Mouse (Mus musculus) neutrophil, adult 5-6 weeks (primary cell): ENCODE data around the gene Cbarp. TPM values are rescaled to one million over a fixed set of nuclear protein-coding genes. Genes with fewer than 3 reads are reported as not detected.
A peak's percentile ranks its signal among the peaks of the same experiment; 100 is the strongest.

Experiments
- ATAC-seq: fragments of 151-379, 151-347 bp; 2 replicates; pipeline ENCODE4 v1.8.0; 2017; ENCODE audit warnings: mild to moderate bottlenecking, moderate TSS enrichment; ENCODE audit not compliant: insufficient number of reproducible peaks, poor library complexity, low FRiP score, severe bottlenecking; ENCODE audit errors: extremely low read depth
- total RNA-seq: library from RNA; stranded (forward); fragments of 200-1000 nt; gene quantifications from 2 replicates; pipeline ENCODE4 v1.2.3, GENCODE M21; 2017

The Cbarp gene
- total RNA-seq, 1 experiment from 2014 or later: 1.6 TPM

DNA sequence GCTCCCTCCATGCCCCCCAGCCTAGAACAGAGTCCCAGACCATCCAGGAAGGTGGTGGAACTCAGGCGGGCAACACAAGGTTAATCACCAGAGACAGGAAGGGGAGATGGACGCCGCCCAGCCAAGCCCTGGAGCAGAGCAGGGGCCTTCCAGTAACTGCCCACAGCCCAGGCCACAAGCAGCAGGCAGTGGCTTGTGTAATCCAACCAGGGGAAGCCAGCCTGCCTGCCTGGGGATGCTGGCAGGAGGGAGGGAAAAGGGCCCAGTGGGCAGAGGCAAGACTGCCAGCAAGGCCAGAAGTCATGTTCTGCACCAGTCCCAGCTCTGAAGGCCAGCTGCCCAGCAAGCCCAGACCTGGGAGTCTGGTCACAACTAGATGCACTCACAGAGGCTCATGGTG lies 53.8 kb downstream of the Cbarp start:
- ATAC-seq: peak; percentile 54

GRCm38 (mm10) chr10:80084817-80085487 lies 55.7 kb downstream of the Cbarp start:
- ATAC-seq: no peak

GRCm38 (mm10) chr10:80081075-80081474 lies 59.6 kb downstream of the Cbarp start:
- ATAC-seq: no peak

Other genes starting within 250 kb of the Cbarp start
- not detected in 2 replicates for gene Cfd, start 250.0 kb downstream of the Cbarp start, total RNA-seq
- gene Med16, start 231.9 kb downstream of the Cbarp start, total RNA-seq: 14.0 and 15.0 TPM in 2 replicates
- not detected in 2 replicates for gene Gm26602, start 230.0 kb downstream of the Cbarp start, total RNA-seq
- 1.4 and 2.4 TPM in 2 replicates for gene Kiss1r, start 223.9 kb downstream of the Cbarp start, total RNA-seq
- 147 and 149 TPM in 2 replicates for gene R3hdm4, start 219.6 kb downstream of the Cbarp start, total RNA-seq
- gene Arid3a, start 213.8 kb downstream of the Cbarp start, total RNA-seq: 58.8 and 68.0 TPM in 2 replicates
- 11.4 and 15.9 TPM in 2 replicates for gene Wdr18, start 180.7 kb downstream of the Cbarp start, total RNA-seq
- not detected in 2 replicates for gene Grin3b, start 170.1 kb downstream of the Cbarp start, total RNA-seq
- gene Tmem259, start 156.5 kb downstream of the Cbarp start, total RNA-seq: 80.7 and 81.4 TPM in 2 replicates
- 284 and 308 TPM in 2 replicates for gene Cnn2, start 152.3 kb downstream of the Cbarp start, total RNA-seq
- gene Abca7, start 144.3 kb downstream of the Cbarp start, total RNA-seq: 45.9 and 53.7 TPM in 2 replicates
- 695 and 736 TPM in 2 replicates for gene Arhgap45, start 124.2 kb downstream of the Cbarp start, total RNA-seq
- 47.7 and 66.4 TPM in 2 replicates for gene Polr2e, start 101.0 kb downstream of the Cbarp start, total RNA-seq
- gene Gpx4, start 93.7 kb downstream of the Cbarp start, total RNA-seq: 206 and 276 TPM in 2 replicates
- gene Sbno2, start 35.3 kb downstream of the Cbarp start, total RNA-seq: 232 and 238 TPM in 2 replicates
- gene Stk11, start 25.0 kb downstream of the Cbarp start, total RNA-seq: 229 and 235 TPM in 2 replicates
- 34.4 and 38.6 TPM in 2 replicates for gene Atp5d, start 2.2 kb downstream of the Cbarp start, total RNA-seq
- 126 and 143 TPM in 2 replicates for gene Midn, start 7.4 kb upstream of the Cbarp start, total RNA-seq
- gene Cirbp, start 25.1 kb upstream of the Cbarp start, total RNA-seq: 151 and 158 TPM in 2 replicates
- 10.3 and 14.2 TPM in 2 replicates for gene 1600002K03Rik, start 32.1 kb upstream of the Cbarp start, total RNA-seq
- 0.49 TPM in 1 of 2 replicates, not detected in the other for gene Efna2, start 38.6 kb upstream of the Cbarp start, total RNA-seq
- gene Mum1, start 85.6 kb upstream of the Cbarp start, total RNA-seq: 42.0 and 43.6 TPM in 2 replicates
- gene Ndufs7, start 108.3 kb upstream of the Cbarp start, total RNA-seq: 54.3 and 69.8 TPM in 2 replicates
- gene Gamt, start 120.2 kb upstream of the Cbarp start, total RNA-seq: 0.70 and 2.7 TPM in 2 replicates
- 83.8 and 93.6 TPM in 2 replicates for gene Dazap1, start 120.7 kb upstream of the Cbarp start, total RNA-seq
- gene Rps15, start 151.6 kb upstream of the Cbarp start, total RNA-seq: 1,847 and 1,925 TPM in 2 replicates
- gene Apc2, start 155.1 kb upstream of the Cbarp start, total RNA-seq: 0.23 and 0.37 TPM in 2 replicates
- 17.5 and 20.7 TPM in 2 replicates for gene 2310011J03Rik, start 179.7 kb upstream of the Cbarp start, total RNA-seq
- gene Pcsk4, start 188.7 kb upstream of the Cbarp start, total RNA-seq: 0.25 TPM in 1 of 2 replicates, not detected in the other
- not detected in 2 replicates for gene Reep6, start 189.1 kb upstream of the Cbarp start, total RNA-seq
- gene Adamtsl5, start 207.6 kb upstream of the Cbarp start, total RNA-seq: not detected in 2 replicates
- gene Plk5, start 215.6 kb upstream of the Cbarp start, total RNA-seq: not detected in 2 replicates
- 4.1 and 4.8 TPM in 2 replicates for gene Mex3d, start 246.8 kb upstream of the Cbarp start, total RNA-seq